Mouse (Mus musculus) lung, postnatal 10 days (tissue): ENCODE results near the gene Abcc3.

ENCODE experiments used
- DNase-seq: peaks from one replicate; pipeline ENCODE4 v3.0.0; 2021

Abcc3 gene

GRCm38 (mm10) chr11:94350337-94350736 is 42.5 kb downstream of the Abcc3 start:
- no peak for DNase-seq

- no peak for DNase-seq
Observed at GRCm38 (mm10) chr11:94349839-94350238, 43.0 kb downstream of the Abcc3 start.

GRCm38 (mm10) chr11:94347063-94347575 is 45.7 kb downstream of the Abcc3 start:
- DNase-seq: no peak

GRCm38 (mm10) chr11:94346611-94347010 is 46.2 kb downstream of the Abcc3 start:
- DNase-seq: peak; percentile 47

GRCm38 (mm10) chr11:94345926-94346325 is 46.9 kb downstream of the Abcc3 start:
- no peak for DNase-seq

GRCm38 (mm10) chr11:94344470-94344869 is 48.3 kb downstream of the Abcc3 start:
- no peak for DNase-seq

GRCm38 (mm10) chr11:94343955-94344358 is 48.8 kb downstream of the Abcc3 start:
- DNase-seq: no peak

GRCm38 (mm10) chr11:94342114-94342905 is 50.5 kb downstream of the Abcc3 start:
- DNase-seq: no peak

- DNase-seq: peak; percentile 66
Observed at GRCm38 (mm10) chr11:94340948-94341933, 51.6 kb downstream of the Abcc3 start.

GRCm38 (mm10) chr11:94339732-94340585 is 52.8 kb downstream of the Abcc3 start:
- peak; percentile 80 for DNase-seq

GRCm38 (mm10) chr11:94338347-94338746 is 54.5 kb downstream of the Abcc3 start:
- DNase-seq: peak; percentile 19

- DNase-seq: no peak
Observed at GRCm38 (mm10) chr11:94336551-94336950, 56.2 kb downstream of the Abcc3 start.

GRCm38 (mm10) chr11:94334386-94334968 is 58.3 kb downstream of the Abcc3 start:
- no peak for DNase-seq

- no peak for DNase-seq
Observed at GRCm38 (mm10) chr11:94332726-94333125, 60.1 kb downstream of the Abcc3 start.

- no peak for DNase-seq
Observed at GRCm38 (mm10) chr11:94330211-94330610, 62.6 kb downstream of the Abcc3 start.

GRCm38 (mm10) chr11:94329270-94329891 is 63.4 kb downstream of the Abcc3 start:
- peak; percentile 83 for DNase-seq

GRCm38 (mm10) chr11:94328644-94329025 is 64.2 kb downstream of the Abcc3 start:
- no peak for DNase-seq

- peak; percentile 97 for DNase-seq
Observed at GRCm38 (mm10) chr11:94327693-94328643, 64.8 kb downstream of the Abcc3 start, which contains the start of gene Ankrd40. TSS of gene Ankrd40 (plus strand) at chr11:94328001.

- peak; percentile 25 for DNase-seq
Observed at GRCm38 (mm10) chr11:94326961-94327411, 65.8 kb downstream of the Abcc3 start.

- no peak for DNase-seq
Observed at GRCm38 (mm10) chr11:94324618-94325017, 68.2 kb downstream of the Abcc3 start.
